Mouse (Mus musculus) embryonic facial prominence, embryonic 15.5 days (tissue): ENCODE results near the gene Aars2. TPM values are rescaled to one million over a fixed set of nuclear protein-coding genes. Genes with fewer than 3 reads are reported as not detected.

Experiments used
- ATAC-seq: fragments of 200-750 bp; cut with Nextera tagmentation; 2 replicates; pipeline ENCODE4 v1.8.0; 2017; ENCODE audit warnings: low read depth, moderate TSS enrichment; ENCODE audit not compliant: insufficient number of reproducible peaks, low FRiP score, low TSS enrichment
- H3K27ac ChIP-seq: fragments of 300-500 bp; sonication (generic); replicated peaks from 2 replicates; pipeline ENCODE4 v1.5.1; 2015; ENCODE audit warnings: mild to moderate bottlenecking, inconsistent platforms
- H3K27me3 ChIP-seq: fragments of 300-500 bp; sonication (generic); 2 replicates; pipeline ENCODE4 v1.6.1; 2015; ENCODE audit warnings: inconsistent platforms
- H3K36me3 ChIP-seq: fragments of 300-500 bp; sonication (generic); 2 replicates; pipeline ENCODE4 v1.6.1; 2015; ENCODE audit warnings: mild to moderate bottlenecking, inconsistent platforms
- H3K4me1 ChIP-seq: fragments of 300-500 bp; sonication (generic); 2 replicates; pipeline ENCODE4 v1.6.1; 2015; ENCODE audit warnings: inconsistent platforms
- H3K4me2 ChIP-seq: fragments of 300-500 bp; sonication (generic); replicated peaks from 2 replicates; pipeline ENCODE4 v1.6.1; 2015; ENCODE audit warnings: mild to moderate bottlenecking, inconsistent platforms
- H3K4me3 ChIP-seq: fragments of 300-500 bp; sonication (generic); replicated peaks from 2 replicates; pipeline ENCODE4 v1.5.1; 2015; ENCODE audit warnings: mild to moderate bottlenecking, inconsistent platforms
- H3K9ac ChIP-seq: fragments of 300-500 bp; sonication (generic); 2 replicates; pipeline ENCODE4 v1.6.1; 2015; ENCODE audit warnings: inconsistent platforms
- H3K9me3 ChIP-seq: fragments of 300-500 bp; sonication (generic); replicated peaks from 2 replicates; pipeline ENCODE4 v1.6.1; 2016; ENCODE audit warnings: inconsistent platforms
- WGBS: fragments of 180-500 bp; shearing (Covaris S2); methylation state at CpG from one replicate; pipeline ENCODE4 v1.1.7; 2015; 5-methylcytosine and 5-hydroxymethylcytosine counted together
- polyA plus RNA-seq: library from polyadenylated mRNA; unstranded; fragments of >200 nt; fragmentation: Nextera tagmentation; extraction: Ambion mirVana; gene quantifications from 2 replicates; pipeline ENCODE4 v1.2.1, GENCODE M21; 2015

Aars2 gene
- polyA plus RNA-seq = 15.8 and 16.6 TPM in 2 replicates

DNA sequence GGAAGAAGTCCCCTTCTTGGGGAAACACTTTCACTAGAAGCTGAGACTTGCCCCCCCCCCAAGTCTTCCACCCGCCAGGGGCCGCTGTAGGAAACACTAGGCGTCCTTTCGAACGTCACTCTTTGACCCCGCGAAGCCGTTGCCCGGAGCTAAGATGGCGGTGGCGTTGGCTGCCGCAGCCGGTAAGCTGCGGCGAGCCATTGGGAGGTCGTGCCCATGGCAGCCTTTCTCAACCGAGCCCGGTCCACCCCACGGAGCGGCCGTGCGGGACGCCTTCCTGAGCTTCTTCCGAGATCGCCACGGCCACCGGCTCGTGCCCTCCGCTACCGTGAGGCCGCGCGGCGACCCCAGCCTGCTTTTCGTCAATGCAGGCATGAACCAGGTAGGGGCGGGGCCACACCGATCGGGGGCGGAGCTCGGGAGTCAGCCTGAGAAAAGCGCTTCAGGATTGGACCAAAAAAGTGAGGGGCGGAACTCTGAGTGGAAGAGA, at the start of gene Aars2:
Gene Aars2 (plus strand): TSS at position 142 of the 490 bp plus-strand sequence.
- ATAC-seq = peak; percentile 88
- H3K27ac ChIP-seq = peak within 1 kb of the TSS; percentile 85
- H3K9me3 ChIP-seq = no peaks in the 10 kb centered on the region
- peaks cover 9% of the 10 kb centered on the region; the same call in 1 of the 2 replicates for H3K4me1 ChIP-seq
- no peaks in the 10 kb centered on the region for H3K27me3 ChIP-seq
- H3K4me3 ChIP-seq = peak within 1 kb of the TSS; percentile 97
- peaks cover 25% of the 10 kb centered on the region for H3K36me3 ChIP-seq
- H3K4me2 ChIP-seq = peak within 1 kb of the TSS; percentile 46
- H3K9ac ChIP-seq = peak within 1 kb of the TSS; percentile 59; the same call in 1 of the 2 replicates
- 0% methylated on average over 42 of the region's 42 CpGs for WGBS

DNA sequence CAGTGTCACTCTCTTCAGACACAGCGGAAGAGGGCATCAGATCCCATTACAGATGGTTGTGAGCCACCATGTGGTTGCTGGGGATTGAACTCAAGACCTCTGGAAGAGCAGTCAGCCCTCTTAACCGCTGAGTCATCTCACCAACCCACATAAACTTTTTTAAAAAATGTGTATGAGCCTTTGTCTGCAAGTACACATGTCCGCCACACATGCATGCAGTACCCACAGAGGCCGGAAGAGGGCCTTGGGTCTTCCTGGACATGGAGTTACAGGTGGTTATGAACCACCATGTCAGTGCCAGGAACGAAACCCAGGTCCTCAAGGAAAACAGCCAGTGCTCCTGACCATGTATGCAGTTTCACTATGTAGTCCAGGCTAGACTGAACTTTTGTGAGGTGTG, 49.2 kb upstream of the Aars2 start:
- WGBS = 86% methylated on average over 5 of the region's 5 CpGs
- no peaks in the 10 kb centered on the region for H3K4me1 ChIP-seq
- H3K36me3 ChIP-seq = no peaks in the 10 kb centered on the region
- ATAC-seq = no peak
- no peak overlapping the region for H3K9ac ChIP-seq
- no peak overlapping the region for H3K4me3 ChIP-seq
- no peaks in the 10 kb centered on the region for H3K27me3 ChIP-seq
- H3K4me2 ChIP-seq = no peak overlapping the region
- H3K27ac ChIP-seq = no peak overlapping the region
- H3K9me3 ChIP-seq = no peaks in the 10 kb centered on the region

DNA sequence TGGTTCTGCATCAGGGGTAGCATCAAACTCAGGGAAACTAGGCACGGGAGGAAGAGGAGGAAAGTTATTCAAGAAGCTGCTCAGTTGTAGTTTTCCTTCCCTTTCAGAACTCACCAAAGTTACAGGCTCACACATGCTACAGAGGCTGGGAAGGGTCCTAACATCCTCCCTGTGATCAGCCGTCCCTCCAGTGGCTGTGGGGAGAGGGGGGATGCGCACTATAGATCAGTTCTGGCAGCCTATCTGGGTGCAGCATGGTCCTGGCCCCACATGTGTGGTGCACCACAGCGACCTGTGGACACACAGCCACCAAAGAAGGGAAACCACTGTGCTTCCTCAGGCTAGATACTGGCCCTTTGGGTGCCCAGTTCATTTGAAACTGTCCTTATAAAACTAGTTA, 48.1 kb upstream of the Aars2 start:
- Histone ChIP-seq H3K4me2 (no peak overlapping the region), H3K4me1 (no peaks in the 10 kb centered on the region), H3K36me3 (no peaks in the 10 kb centered on the region), H3K9me3 (no peaks in the 10 kb centered on the region), H3K27ac (no peak overlapping the region), H3K9ac (no peak overlapping the region), H3K4me3 (no peak overlapping the region), H3K27me3 (no peaks in the 10 kb centered on the region)
- ATAC-seq = no peak
- 78% methylated on average over 4 of the region's 4 CpGs for WGBS

DNA sequence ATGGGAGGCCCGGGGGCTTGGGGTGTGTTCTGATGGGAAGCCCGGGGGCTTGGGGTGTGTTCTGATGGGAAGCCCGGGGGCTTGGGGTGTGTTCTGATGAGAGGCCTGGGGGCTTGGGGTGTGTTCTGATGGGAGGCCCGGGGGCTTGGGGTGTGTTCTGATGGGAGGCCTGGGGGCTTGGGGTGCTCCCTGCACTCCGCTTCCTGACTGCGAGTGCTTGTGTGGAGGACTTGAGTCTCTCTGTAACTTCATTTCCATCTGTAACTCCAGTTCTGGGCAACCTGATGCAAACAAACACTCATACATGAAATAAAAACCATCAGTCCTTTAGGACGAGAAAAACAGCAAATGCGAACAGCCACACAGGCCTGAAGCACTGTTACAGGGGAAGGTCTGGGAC, 47.6 kb upstream of the Aars2 start:
- Histone ChIP-seq H3K9me3 (no peaks in the 10 kb centered on the region), H3K4me2 (no peak overlapping the region), H3K4me1 (no peaks in the 10 kb centered on the region), H3K27me3 (no peaks in the 10 kb centered on the region), H3K9ac (no peak overlapping the region), H3K4me3 (no peak overlapping the region), H3K27ac (no peak overlapping the region), H3K36me3 (no peaks in the 10 kb centered on the region)
- 81% methylated on average over 8 of the region's 8 CpGs for WGBS
- no peak for ATAC-seq

DNA sequence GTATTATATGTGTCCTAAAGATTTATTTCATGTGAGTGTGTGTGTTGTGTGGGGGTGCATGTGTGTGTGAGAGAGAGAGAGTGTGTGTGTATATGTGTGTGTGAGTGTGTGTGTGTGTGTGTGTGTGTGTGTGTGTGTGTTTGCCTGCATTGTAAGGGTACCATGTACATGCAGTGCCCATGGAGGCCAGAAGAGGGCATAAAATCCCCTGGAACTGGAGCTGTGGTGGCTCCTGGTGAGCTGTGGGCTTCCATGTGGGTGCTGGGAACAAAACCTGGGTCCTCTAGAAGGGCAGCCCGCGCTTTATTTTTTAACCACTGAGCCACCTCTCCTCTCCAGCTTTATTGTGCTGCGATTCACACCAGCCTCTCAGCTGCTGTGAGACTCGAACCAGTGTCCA, 44.1 kb upstream of the Aars2 start:
- H3K27ac ChIP-seq = no peak overlapping the region
- no peak for ATAC-seq
- no peak overlapping the region for H3K4me3 ChIP-seq
- no peaks in the 10 kb centered on the region for H3K4me1 ChIP-seq
- 93% methylated on average over 4 of the region's 4 CpGs for WGBS
- no peaks in the 10 kb centered on the region for H3K27me3 ChIP-seq
- H3K4me2 ChIP-seq = no peak overlapping the region
- no peak overlapping the region for H3K9ac ChIP-seq
- H3K9me3 ChIP-seq = 0 out of 2 replicates have a peak, but pooled peaks cover 4% of the 10 kb centered on the region
- no peaks in the 10 kb centered on the region for H3K36me3 ChIP-seq

DNA sequence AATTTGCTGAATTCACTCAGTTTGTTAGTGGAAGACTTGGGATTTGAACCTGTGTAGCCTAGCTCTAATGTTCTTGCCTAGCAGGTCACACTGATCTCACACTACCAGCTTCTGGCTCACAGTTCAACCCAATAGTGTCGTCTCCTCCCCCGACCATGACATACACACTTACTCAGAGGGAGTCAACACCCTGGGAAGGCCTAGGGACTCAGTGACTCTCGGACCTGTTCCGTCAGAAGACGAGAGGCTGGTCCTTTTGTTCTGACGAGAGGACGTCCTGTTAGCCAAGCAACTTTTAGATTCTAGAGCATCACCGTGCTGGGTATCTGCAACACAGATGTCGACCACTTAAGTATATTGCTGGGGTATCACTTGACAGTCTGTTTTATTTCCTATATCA, 42.4 kb upstream of the Aars2 start:
- Histone ChIP-seq H3K4me1 (no peaks in the 10 kb centered on the region), H3K27me3 (no peaks in the 10 kb centered on the region), H3K9me3 (0 out of 2 replicates have a peak, but pooled peaks cover 4% of the 10 kb centered on the region), H3K27ac (no peak overlapping the region), H3K4me2 (no peak overlapping the region), H3K9ac (no peak overlapping the region), H3K36me3 (no peaks in the 10 kb centered on the region), H3K4me3 (no peak overlapping the region)
- WGBS = 79% methylated on average over 9 of the region's 9 CpGs
- no peak for ATAC-seq

DNA sequence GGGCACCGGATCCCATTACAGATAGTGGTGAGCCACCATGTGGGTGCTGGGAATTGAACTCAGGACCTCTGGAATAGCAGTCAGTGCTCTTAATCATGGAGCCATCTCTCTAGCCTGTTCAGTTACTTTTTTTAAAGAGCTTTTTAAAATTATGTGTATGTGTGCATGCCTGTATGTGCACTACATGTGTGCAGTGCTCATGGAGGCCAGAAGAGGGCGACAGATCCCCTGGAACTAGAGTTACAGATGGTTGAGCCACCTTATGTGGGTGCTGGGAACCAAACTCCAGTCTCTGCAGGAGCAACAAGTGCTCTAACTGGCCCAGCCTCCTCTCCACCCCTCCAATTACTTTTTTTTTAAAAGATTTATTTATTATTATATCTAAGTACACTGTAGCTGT, 39.9 kb upstream of the Aars2 start:
- Histone ChIP-seq H3K27ac (no peak overlapping the region), H3K36me3 (no peaks in the 10 kb centered on the region), H3K9me3 (0 out of 2 replicates have a peak, but pooled peaks cover 4% of the 10 kb centered on the region), H3K4me1 (no peaks in the 10 kb centered on the region), H3K4me2 (no peak overlapping the region), H3K4me3 (no peak overlapping the region), H3K9ac (no peak overlapping the region), H3K27me3 (no peaks in the 10 kb centered on the region)
- 65% methylated on average over 2 of the region's 2 CpGs for WGBS
- ATAC-seq = no peak

DNA sequence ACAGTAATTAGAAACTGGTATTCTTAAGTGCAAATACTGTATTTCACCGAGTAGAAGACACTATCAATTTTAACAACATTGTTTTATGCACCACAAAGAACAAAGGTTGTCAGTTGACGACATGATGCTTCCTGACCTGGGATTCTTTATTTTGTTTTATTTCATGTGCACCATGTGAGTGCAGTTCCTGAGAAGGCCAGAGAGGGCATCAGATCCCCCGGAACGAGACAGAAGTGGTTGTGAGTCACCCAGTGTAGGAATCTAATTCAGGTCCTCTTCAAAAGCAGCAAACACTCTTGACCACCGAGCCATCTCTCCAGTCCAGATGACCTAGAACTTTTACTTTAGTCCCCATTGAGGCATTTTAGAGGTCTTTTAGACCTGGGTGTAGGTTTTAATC, 38.3 kb upstream of the Aars2 start:
- Histone ChIP-seq H3K27ac (no peak overlapping the region), H3K4me2 (no peak overlapping the region), H3K9me3 (0 out of 2 replicates have a peak, but pooled peaks cover 4% of the 10 kb centered on the region), H3K36me3 (no peaks in the 10 kb centered on the region), H3K9ac (no peak overlapping the region), H3K27me3 (no peaks in the 10 kb centered on the region), H3K4me1 (no peaks in the 10 kb centered on the region), H3K4me3 (no peak overlapping the region)
- WGBS = 79% methylated on average over 5 of the region's 5 CpGs
- ATAC-seq = no peak

DNA sequence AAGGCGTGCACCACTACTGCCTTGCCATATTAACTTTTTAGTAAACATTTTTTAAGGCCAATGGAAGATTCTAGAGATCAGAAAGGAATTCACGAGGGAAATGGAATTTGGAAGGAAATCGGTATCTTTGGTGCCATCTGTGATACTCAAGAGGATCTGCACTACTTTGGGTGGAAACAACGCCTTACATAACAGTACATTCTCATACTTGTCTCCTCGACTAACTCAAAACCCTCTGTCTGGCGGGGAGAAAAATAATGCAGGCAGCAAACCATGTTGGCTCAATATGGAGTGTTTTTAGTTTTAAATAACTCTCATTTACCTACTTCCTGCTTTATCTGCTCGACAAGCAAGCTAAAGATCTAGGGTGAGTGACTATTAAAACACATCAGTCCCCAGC, 35.9 kb upstream of the Aars2 start:
- ATAC-seq = no peak
- WGBS = 74% methylated on average over 7 of the region's 7 CpGs
- H3K27ac ChIP-seq = no peak overlapping the region

DNA sequence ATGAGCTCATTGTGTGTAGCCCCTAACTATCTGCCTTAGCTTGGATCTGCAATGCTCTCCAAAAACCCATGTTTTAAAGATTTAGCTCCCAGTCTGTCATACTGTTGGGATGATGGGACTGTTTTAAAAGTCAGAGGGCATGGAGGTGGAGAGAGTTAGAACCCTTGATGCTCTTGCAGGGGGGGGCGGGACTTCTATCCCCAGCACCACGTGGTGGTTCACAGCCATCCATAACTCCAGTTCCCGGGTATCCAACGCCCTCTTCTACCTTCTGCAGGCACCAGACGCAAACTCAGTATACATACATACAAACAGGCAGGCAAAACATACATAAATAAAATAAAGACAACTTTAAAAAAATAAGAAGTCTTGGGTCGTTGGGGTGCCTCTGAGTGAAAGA, 33.0 kb upstream of the Aars2 start:
- H3K4me1 ChIP-seq = peaks cover 13% of the 10 kb centered on the region
- H3K4me3 ChIP-seq = no peak overlapping the region
- no peak overlapping the region for H3K9ac ChIP-seq
- no peak overlapping the region for H3K4me2 ChIP-seq
- WGBS = 78% methylated on average over 6 of the region's 6 CpGs
- H3K27me3 ChIP-seq = peaks cover 15% of the 10 kb centered on the region; the same call in 1 of the 2 replicates
- H3K27ac ChIP-seq = no peak overlapping the region
- no peak for ATAC-seq
- H3K9me3 ChIP-seq = no peaks in the 10 kb centered on the region
- H3K36me3 ChIP-seq = no peaks in the 10 kb centered on the region

More for the DNA sequence above, 35.9 kb upstream of the Aars2 start:
- Histone ChIP-seq H3K4me1 (peaks cover 9% of the 10 kb centered on the region), H3K36me3 (no peaks in the 10 kb centered on the region), H3K9me3 (0 out of 2 replicates have a peak, but pooled peaks cover 4% of the 10 kb centered on the region), H3K4me3 (no peak overlapping the region), H3K27me3 (peaks cover 2% of the 10 kb centered on the region; the same call in 1 of the 2 replicates), H3K4me2 (no peak overlapping the region), H3K9ac (no peak overlapping the region)

DNA sequence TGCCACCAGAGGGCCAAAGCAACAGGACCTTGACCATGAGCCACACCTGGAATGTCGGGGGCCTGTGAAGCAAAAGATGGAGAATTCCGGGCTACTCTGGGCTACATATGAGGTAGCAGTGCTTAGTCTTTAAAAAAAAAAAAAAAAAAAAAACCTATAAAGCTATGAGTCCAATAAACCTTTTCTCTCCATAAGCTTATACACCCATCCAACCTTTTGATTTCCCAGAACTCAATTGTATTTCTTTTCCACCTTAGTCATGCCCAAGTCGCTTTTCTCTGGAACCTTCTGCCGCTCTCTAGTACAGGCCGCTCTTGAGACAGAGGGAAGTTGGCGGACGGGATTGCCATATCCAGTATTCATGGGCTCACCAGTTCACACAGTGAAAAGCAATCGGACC, 32.5 kb upstream of the Aars2 start:
- H3K9ac ChIP-seq = no peak overlapping the region
- peaks cover 15% of the 10 kb centered on the region; the same call in 1 of the 2 replicates for H3K27me3 ChIP-seq
- peak overlapping the region; percentile 52 for H3K4me2 ChIP-seq
- H3K27ac ChIP-seq = no peak overlapping the region
- peaks cover 13% of the 10 kb centered on the region for H3K4me1 ChIP-seq
- H3K36me3 ChIP-seq = no peaks in the 10 kb centered on the region
- 70% methylated on average over 8 of the region's 8 CpGs for WGBS
- no peak for ATAC-seq
- H3K4me3 ChIP-seq = peak overlapping the region; percentile 40
- no peaks in the 10 kb centered on the region for H3K9me3 ChIP-seq
